31 mouse cellular contexts compared by ENCODE assay signal in genomic region chr4:140789983-140790382, GRCm38 (mm10). TPM values are rescaled to one million over a fixed set of nuclear protein-coding genes. Genes with fewer than 3 reads are reported as not detected.
A peak's percentile ranks its signal among the peaks of the same experiment; 100 is the strongest.
DNase-seq lines count a peak whose midpoint lies in the region; ATAC-seq and TF ChIP-seq lines count a peak whose summit lies in the region.
"Had no signal": no experiment of that assay in that cellular context is flagged by ENCODE, and none has a peak within 500 bp of the region (broad histone marks: within the 10 kb centered on the region; RNA-seq: fewer than 3 reads in every experiment).

No protein-coding gene starts in this region.

- no peaks in the 10 kb centered on the region for H3K36me3 ChIP-seq in intestine, embryonic 15.5 days
- no peaks in the 10 kb centered on the region for H3K36me3 ChIP-seq in intestine, postnatal 0 days (ENCODE audit: control insufficient read depth, insufficient read depth)
- no peaks in the 10 kb centered on the region for H3K36me3 ChIP-seq in limb, embryonic 12.5 days
- H3K36me3 ChIP-seq: embryonic facial prominence, embryonic 10.5 days; embryonic facial prominence, embryonic 15.5 days; forebrain, embryonic 12.5 days; liver, embryonic 15.5 days had no signal

- TF ChIP-seq CTCF in intestine, postnatal 0 days (IDR thresholded peaks at IDR 0.05; ENCODE audit: low read depth), result no peak

- peak; percentile 2; the same call in 1 of the 2 replicates for ATAC-seq in intestine, embryonic 15.5 days
- no peak for ATAC-seq in intestine, postnatal 0 days
- ATAC-seq in limb, embryonic 12.5 days (ENCODE audit: insufficient number of reproducible peaks, insufficient read depth, low FRiP score, low TSS enrichment, low read depth), result peak; percentile 11; the same call in 1 of the 2 replicates
- ATAC-seq: activated CD4-positive, CD25-positive, alpha-beta regulatory T cell, adult 4 months; forebrain, postnatal 0 days; hindbrain, embryonic 16.5 days had no signal

- no peak overlapping the region for H3K27ac ChIP-seq in intestine, embryonic 15.5 days
- H3K27ac ChIP-seq in intestine, postnatal 0 days (ENCODE audit: low read depth, low read length), result no peak overlapping the region
- H3K27ac ChIP-seq in limb, embryonic 12.5 days, result no peak overlapping the region
- H3K27ac ChIP-seq: embryonic facial prominence, embryonic 10.5 days; embryonic facial prominence, embryonic 15.5 days; forebrain, embryonic 12.5 days; heart, adult 2 months; liver, embryonic 15.5 days; stomach, postnatal 0 days had no signal

- no peaks in the 10 kb centered on the region for H3K27me3 ChIP-seq in intestine, embryonic 15.5 days (replicated peaks)
- H3K27me3 ChIP-seq in intestine, postnatal 0 days (replicated peaks; ENCODE audit: control insufficient read depth, insufficient read depth, low read length), result no peaks in the 10 kb centered on the region
- no peaks in the 10 kb centered on the region for H3K27me3 ChIP-seq in limb, embryonic 12.5 days
- H3K27me3 ChIP-seq: embryonic facial prominence, embryonic 15.5 days; forebrain, embryonic 12.5 days; liver, embryonic 15.5 days had no signal

- H3K4me1 ChIP-seq in intestine, embryonic 15.5 days (replicated peaks), result peaks cover 8% of the 10 kb centered on the region; the same call in 1 of the 2 replicates
- H3K4me1 ChIP-seq in intestine, postnatal 0 days (replicated peaks; ENCODE audit: control insufficient read depth, insufficient read depth, low read length), result no peaks in the 10 kb centered on the region; the same call in 1 of the 2 replicates
- peaks cover 6% of the 10 kb centered on the region; the same call in 1 of the 2 replicates for H3K4me1 ChIP-seq in limb, embryonic 12.5 days (replicated peaks)
- H3K4me1 ChIP-seq: embryonic facial prominence, embryonic 15.5 days; forebrain, embryonic 12.5 days had no signal

- 74% methylated on average over 4 of the region's 4 CpGs for WGBS in intestine, embryonic 15.5 days
- WGBS in intestine, postnatal 0 days, result 77% methylated on average over 4 of the region's 4 CpGs
- WGBS in limb, embryonic 12.5 days, result 83% methylated on average over 4 of the region's 4 CpGs

- no peak overlapping the region for H3K4me2 ChIP-seq in intestine, embryonic 15.5 days (replicated peaks)
- H3K4me2 ChIP-seq in intestine, postnatal 0 days (replicated peaks; ENCODE audit: low read depth), result no peak overlapping the region
- H3K4me2 ChIP-seq in limb, embryonic 12.5 days, result no peak overlapping the region
- H3K4me2 ChIP-seq: embryonic facial prominence, embryonic 15.5 days; forebrain, embryonic 12.5 days; liver, embryonic 15.5 days; lung, embryonic 14.5 days had no signal

- no peaks in the 10 kb centered on the region for H3K9me3 ChIP-seq in intestine, embryonic 15.5 days
- H3K9me3 ChIP-seq in intestine, postnatal 0 days (ENCODE audit: control insufficient read depth), result no peaks in the 10 kb centered on the region
- H3K9me3 ChIP-seq in limb, embryonic 12.5 days, result no peaks in the 10 kb centered on the region
- H3K9me3 ChIP-seq: embryonic facial prominence, embryonic 10.5 days; embryonic facial prominence, embryonic 15.5 days; liver, embryonic 15.5 days had no signal

- no peak overlapping the region for H3K9ac ChIP-seq in intestine, embryonic 15.5 days
- H3K9ac ChIP-seq in intestine, postnatal 0 days (ENCODE audit: low read depth, low read length), result no peak overlapping the region
- no peak overlapping the region for H3K9ac ChIP-seq in limb, embryonic 12.5 days (replicated peaks)
- H3K9ac ChIP-seq: embryonic facial prominence, embryonic 15.5 days; forebrain, embryonic 12.5 days; forebrain, postnatal 0 days; liver, embryonic 15.5 days; lung, embryonic 14.5 days had no signal

- peak; percentile 15 for DNase-seq in kidney, postnatal 14 days
- DNase-seq in kidney, adult 11 months, result no peak
- DNase-seq in ovary, postnatal 36 days (ENCODE audit: low spot score), result peak; percentile 45
- DNase-seq: adrenal gland, adult 2 months; adrenal gland, postnatal 36 days; cerebellum, adult 18-20 months; cerebellum, postnatal 10 days; forebrain, postnatal 0 days; heart, postnatal 14 days; layer of hippocampus, adult 9-11 months; lung, embryonic 14.5 days; lung, postnatal 14 days; midbrain, embryonic 14.5 days; right cerebral cortex, postnatal 4 days had no signal

- H3K4me3 ChIP-seq in intestine, embryonic 15.5 days (replicated peaks), result no peak overlapping the region
- no peak overlapping the region for H3K4me3 ChIP-seq in intestine, postnatal 0 days (ENCODE audit: low read depth, low read length)
- H3K4me3 ChIP-seq in limb, embryonic 12.5 days (replicated peaks), result no peak overlapping the region
- H3K4me3 ChIP-seq: embryonic facial prominence, embryonic 10.5 days; embryonic facial prominence, embryonic 15.5 days; forebrain, embryonic 12.5 days; heart, adult 2 months; liver, embryonic 15.5 days had no signal

RNA-seq across cellular contexts. Expression of gene Padi4, which starts 15.9 kb away (rescaled TPM):
- 2.3 and 2.7 TPM in 2 replicates for polyA plus RNA-seq in intestine, embryonic 15.5 days (2015; fragmentation: Nextera tagmentation; extraction: Ambion mirVana)
- polyA plus RNA-seq in intestine, postnatal 0 days (2015; fragmentation: Nextera tagmentation; extraction: Ambion mirVana), result 5.4 and 5.5 TPM in 2 replicates
- not detected in 2 replicates for polyA plus RNA-seq in limb, embryonic 12.5 days (2016; fragmentation: Nextera tagmentation; extraction: Ambion mirVana)

RNA-seq across cellular contexts. Expression of gene Padi3, which starts 20.5 kb away (rescaled TPM):
- 0.40 and 0.42 TPM in 2 replicates for polyA plus RNA-seq in intestine, embryonic 15.5 days (2015; fragmentation: Nextera tagmentation; extraction: Ambion mirVana)
- polyA plus RNA-seq in intestine, postnatal 0 days (2015; fragmentation: Nextera tagmentation; extraction: Ambion mirVana), result 0.83 and 0.85 TPM in 2 replicates
- 0.28 and 0.37 TPM in 2 replicates for polyA plus RNA-seq in limb, embryonic 12.5 days (2016; fragmentation: Nextera tagmentation; extraction: Ambion mirVana)
- polyA plus RNA-seq: adrenal gland, adult 2 months; forebrain, embryonic 12.5 days; heart, adult 2 months; hindbrain, embryonic 11.5 days; intestine, embryonic 14.5 days; liver, adult 2 months; midbrain, embryonic 14.5 days; neural tube, embryonic 14.5 days had no signal

RNA-seq across cellular contexts. Expression of gene Padi6, which starts 47.5 kb away (rescaled TPM):
- polyA plus RNA-seq in intestine, embryonic 15.5 days (2015; fragmentation: Nextera tagmentation; extraction: Ambion mirVana), result 0.11 and 0.15 TPM in 2 replicates
- polyA plus RNA-seq in intestine, postnatal 0 days (2015; fragmentation: Nextera tagmentation; extraction: Ambion mirVana), result not detected in 2 replicates
- not detected in 2 replicates for polyA plus RNA-seq in limb, embryonic 12.5 days (2016; fragmentation: Nextera tagmentation; extraction: Ambion mirVana)
- polyA plus RNA-seq: activated CD4-positive, CD25-positive, alpha-beta regulatory T cell, adult 4 months; adrenal gland, adult 2 months; brain, embryonic 14.5 days; C2C12; embryonic facial prominence, embryonic 10.5 days; embryonic facial prominence, embryonic 15.5 days; forebrain, embryonic 12.5 days; heart, adult 2 months; hindbrain, embryonic 11.5 days; hindbrain, embryonic 16.5 days; liver, adult 2 months; liver, embryonic 15.5 days; lung, embryonic 14.5 days; midbrain, embryonic 14.5 days; stomach, postnatal 0 days had no signal

RNA-seq across cellular contexts. Expression of gene Padi1, which starts 55.6 kb away (rescaled TPM):
- polyA plus RNA-seq in intestine, embryonic 15.5 days (2015; fragmentation: Nextera tagmentation; extraction: Ambion mirVana), result 0.19 and 0.32 TPM in 2 replicates
- polyA plus RNA-seq in intestine, postnatal 0 days (2015; fragmentation: Nextera tagmentation; extraction: Ambion mirVana), result 0.37 and 0.47 TPM in 2 replicates
- 0.38 and 0.39 TPM in 2 replicates for polyA plus RNA-seq in limb, embryonic 12.5 days (2016; fragmentation: Nextera tagmentation; extraction: Ambion mirVana)
- polyA plus RNA-seq: adrenal gland, adult 2 months; hindbrain, embryonic 16.5 days; liver, adult 2 months; neural tube, embryonic 14.5 days had no signal
